Mouse (Mus musculus) ES-E14 (cell line): ENCODE results near the gene Rhox4e.
"Not testable (repeated sequence)": the region's sequence is repeated elsewhere in the genome, so short reads cannot be mapped to it uniquely, and the experiment has no call there.

Experiments
- CHD2 ChIP-seq: IDR thresholded peaks from 2 replicates; pipeline ENCODE4 v1.6.1; 2014; ENCODE audit warnings: mild to moderate bottlenecking, low read depth, low read length, inconsistent platforms
- HCFC1 ChIP-seq: IDR thresholded peaks from 2 replicates; pipeline ENCODE4 v1.6.1; 2012; ENCODE audit warnings: low read length, inconsistent platforms, borderline replicate concordance; ENCODE audit not compliant: insufficient read depth
- ZC3H11A ChIP-seq: IDR thresholded peaks from 2 replicates; pipeline ENCODE4 v1.6.1; 2012; ENCODE audit warnings: low read depth, mild to moderate bottlenecking, inconsistent platforms, low read length, borderline replicate concordance

GRCm38 (mm10) chrX:37530152-37530551 is 27.1 kb upstream of the Rhox4e start, which contains the start of gene Rhox2e:
- TF ChIP-seq HCFC1, CHD2, ZC3H11A: not testable (repeated sequence)
